Mouse (Mus musculus) heart, postnatal 14 days (tissue): ENCODE results near the gene Pdss1. TPM values are rescaled to one million over a fixed set of nuclear protein-coding genes. Genes with fewer than 3 reads are reported as not detected.

ENCODE experiments used
- DNase-seq, 2 experiments: peaks; one replicate each; pipeline ENCODE4 v3.0.0; 2021 to 2022
- intact Hi-C: fragments of 180-260 bp; cut with DNase I; formaldehyde crosslinking; loops from one replicate; pipeline ENCODE4 v1.15.1; 2025
- total RNA-seq, 2 experiments: library from RNA; stranded (reverse); gene quantifications; 2 replicates each; pipeline ENCODE4 v1.2.3; 2021

Pdss1 gene
- total RNA-seq, 2 experiments from 2014 or later, result 27.5 to 32.8 TPM

GRCm38 (mm10) chr2:22954278-22954677 is 59.0 kb downstream of the Pdss1 start:
- intact Hi-C loops, result no loop called here
- no peak for DNase-seq

- intact Hi-C loops, result loop anchor here (5.0 kb wide), 1 partner anchor 81 kb away; no protein-coding TSS in a partner anchor
- DNase-seq, result no peak
These were observed 60.6 kb downstream of the Pdss1 start for GRCm38 (mm10) chr2:22955914-22956313.

GRCm38 (mm10) chr2:22957415-22957814 is 62.1 kb downstream of the Pdss1 start:
- DNase-seq, result no peak
- intact Hi-C loops, result loop anchor here (5.0 kb wide), 1 partner anchor 80 kb away; no protein-coding TSS in a partner anchor

GRCm38 (mm10) chr2:22961681-22962080 is 66.4 kb downstream of the Pdss1 start:
- DNase-seq, result no peak
- intact Hi-C loops, result no loop called here

- DNase-seq, result no peak
- intact Hi-C loops, result no loop called here
These were observed 66.9 kb downstream of the Pdss1 start for GRCm38 (mm10) chr2:22962242-22962641.

GRCm38 (mm10) chr2:22962970-22963369 is 67.6 kb downstream of the Pdss1 start:
- intact Hi-C loops, result no loop called here
- DNase-seq, result no peak

- no peak for DNase-seq
- intact Hi-C loops, result no loop called here
These were observed 82.2 kb downstream of the Pdss1 start for GRCm38 (mm10) chr2:22977387-22977973.

GRCm38 (mm10) chr2:22985973-22986657 is 90.8 kb downstream of the Pdss1 start:
- intact Hi-C loops, result loop anchor here (5.0 kb wide), 1 partner anchor 41 kb away; no protein-coding TSS in a partner anchor
- no peak for DNase-seq

Other genes starting within 250 kb of the Pdss1 start
- gene Apbb1ip, start 121.4 kb upstream of the Pdss1 start, total RNA-seq, result 1 to 10 TPM; 3.3 to 4.5 TPM
- 10 to 100 TPM; 29.0 to 32.6 TPM for gene Abi1, start 144.7 kb downstream of the Pdss1 start, total RNA-seq
- gene Acbd5, start 172.6 kb downstream of the Pdss1 start, total RNA-seq, result 10 to 100 TPM; 30.3 to 30.9 TPM